Mouse (Mus musculus) testis, adult 2 months (tissue): ENCODE measurements around the gene Dnm2.

Source experiments
- CTCF ChIP-seq: fragments of 200-500 bp; IDR thresholded peaks from 2 replicates; pipeline ENCODE4 v1.5.1; 2012; ENCODE audit warnings: low read depth, mild to moderate bottlenecking, inconsistent platforms, low read length, moderate library complexity; ENCODE audit not compliant: control insufficient read depth, insufficient read depth, insufficient replicate concordance
- POLR2A ChIP-seq: fragments of 200-500 bp; IDR thresholded peaks from 2 replicates; pipeline ENCODE4 v1.6.1; 2012; ENCODE audit warnings: low read depth, mild to moderate bottlenecking, inconsistent platforms, low read length, moderate library complexity; ENCODE audit not compliant: control insufficient read depth

DNA sequence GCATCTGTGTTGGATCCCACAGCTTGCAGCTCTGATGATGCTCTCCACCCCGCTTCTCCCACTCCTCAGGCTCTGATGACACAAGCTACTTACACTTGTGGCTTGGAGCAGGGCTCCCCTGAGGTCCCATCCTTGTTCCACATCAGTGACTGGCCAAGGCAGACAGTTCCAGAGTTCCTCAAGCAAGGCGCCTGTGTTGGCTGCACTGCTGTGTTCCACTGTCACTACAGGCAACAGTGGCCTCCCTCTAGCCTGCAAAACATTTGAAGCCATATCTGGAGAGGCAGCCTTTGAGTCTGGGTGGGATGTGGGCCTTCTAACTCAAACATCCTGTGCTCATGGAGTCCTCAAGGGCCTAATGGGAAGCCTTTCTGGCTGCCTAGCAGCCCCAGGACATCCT is 132.3 kb downstream of the Dnm2 start:
- no peak for TF ChIP-seq CTCF
- TF ChIP-seq POLR2A: no peak
